Mouse (Mus musculus) left cerebral cortex, adult 11 months (tissue): ENCODE data around the gene Hyou1.
"Not testable (repeated sequence)": the region's sequence is repeated elsewhere in the genome, so short reads cannot be mapped to it uniquely, and the experiment has no call there.

Source experiments
- DNase-seq: peaks from one replicate; pipeline ENCODE4 v3.0.0; 2022; ENCODE audit warnings: low spot score

Hyou1 gene

DNA sequence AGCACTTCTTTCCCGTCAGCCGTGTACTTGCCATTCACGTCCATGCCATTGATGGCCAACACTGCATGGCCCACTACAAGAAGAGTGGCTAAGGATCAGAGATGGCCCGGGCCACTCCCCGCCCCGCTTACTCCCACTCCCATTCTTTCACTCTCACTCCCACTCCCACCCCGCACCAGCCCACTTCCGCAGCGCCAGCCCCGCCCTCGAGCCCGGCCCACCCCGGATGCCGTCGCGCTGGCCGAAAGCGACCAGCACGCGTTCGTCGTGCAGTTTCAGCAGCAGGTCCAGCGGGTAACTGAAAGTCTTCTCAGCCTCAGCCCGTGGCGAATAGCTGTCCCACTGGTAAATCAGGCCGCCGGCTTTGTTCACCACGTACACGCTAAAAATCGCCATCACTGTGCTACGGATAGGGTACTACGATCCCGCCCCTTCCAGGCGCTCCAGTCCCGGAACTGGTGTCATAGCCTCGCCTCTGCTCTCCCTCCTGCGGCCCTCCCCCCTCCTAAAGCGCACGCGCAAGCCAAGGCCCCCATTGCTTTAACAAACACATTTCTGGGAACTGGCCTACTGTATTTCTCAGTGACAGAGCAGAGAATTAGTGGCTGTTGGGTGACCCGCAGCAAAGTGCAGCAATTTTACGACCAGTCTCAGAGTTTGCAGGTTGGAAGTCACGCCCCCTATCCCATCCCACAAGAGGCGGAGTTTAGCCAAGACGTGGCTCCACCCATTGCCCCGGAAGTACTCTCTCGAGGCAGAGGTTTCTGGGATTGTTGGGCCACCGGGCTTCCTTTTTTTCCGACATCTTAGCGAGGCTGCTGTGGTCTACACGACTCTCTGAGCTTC is 27.8 kb downstream of the Hyou1 start, which contains the start of the genes Rps25 and Trappc4:
Gene Rps25 (plus strand): TSS at position 234 of the 846 bp plus-strand sequence.
Gene Trappc4 (minus strand): TSS at position 695 of the 846 bp plus-strand sequence.
- peak; percentile 86 for DNase-seq

- no peak for DNase-seq
Measured at GRCm38 (mm10) chr9:44407752-44408097, 28.4 kb downstream of the Hyou1 start.

GRCm38 (mm10) chr9:44408693-44409092 is 29.4 kb downstream of the Hyou1 start:
- not testable (repeated sequence) for DNase-seq

- no peak for DNase-seq
Measured at GRCm38 (mm10) chr9:44410647-44411336, 31.5 kb downstream of the Hyou1 start.

DNA sequence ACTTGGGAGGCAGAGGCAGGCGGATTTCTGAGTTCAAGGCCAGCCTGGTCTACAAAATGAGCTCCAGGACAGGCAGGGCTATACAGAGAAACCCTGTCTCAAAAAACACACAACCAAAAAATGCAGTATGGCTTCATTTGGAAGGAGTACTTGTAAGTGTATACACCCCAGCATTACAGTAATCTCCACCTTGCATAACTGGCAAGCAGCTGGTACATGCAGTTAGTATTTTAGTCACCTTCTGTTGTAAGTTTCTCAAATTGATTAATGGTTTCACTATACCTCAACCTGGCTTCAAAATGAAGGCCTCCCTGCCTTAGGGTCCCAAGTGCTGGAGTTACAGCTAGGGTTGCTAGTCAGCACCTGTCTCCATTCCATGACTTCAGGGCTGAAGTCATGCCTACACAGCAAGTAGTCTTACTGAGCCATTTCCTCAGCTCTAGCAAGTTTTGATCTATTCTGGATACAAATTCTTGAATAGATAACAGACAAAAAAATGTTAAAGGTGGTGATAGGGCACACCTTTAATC is 32.4 kb downstream of the Hyou1 start:
- DNase-seq, result no peak

DNA sequence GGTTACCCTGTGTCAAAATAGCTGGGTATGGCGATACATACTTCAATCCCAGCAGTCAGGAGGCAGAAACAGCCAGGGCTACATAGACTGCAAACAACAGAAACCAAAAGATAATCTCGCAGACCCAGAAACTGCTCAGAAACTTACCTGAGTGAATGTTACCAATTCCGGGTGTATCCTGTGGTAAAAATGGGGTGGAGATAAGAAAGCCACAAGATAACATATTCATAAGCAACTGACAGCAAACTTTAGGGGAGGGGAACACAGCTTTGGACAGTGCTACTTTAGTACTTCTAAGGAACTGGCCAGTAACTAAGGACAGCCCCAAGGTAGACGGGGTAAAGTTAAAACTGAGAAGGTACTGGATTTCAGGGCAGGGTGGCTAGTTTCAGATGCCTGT is 33.0 kb downstream of the Hyou1 start:
- no peak for DNase-seq

- no peak for DNase-seq
Measured at GRCm38 (mm10) chr9:44412781-44413180, 33.5 kb downstream of the Hyou1 start.

- DNase-seq, result no peak
Measured at GRCm38 (mm10) chr9:44417156-44417891, 38.0 kb downstream of the Hyou1 start.

- peak; percentile 92 for DNase-seq
Measured at GRCm38 (mm10) chr9:44417892-44418363, 38.6 kb downstream of the Hyou1 start.

DNA sequence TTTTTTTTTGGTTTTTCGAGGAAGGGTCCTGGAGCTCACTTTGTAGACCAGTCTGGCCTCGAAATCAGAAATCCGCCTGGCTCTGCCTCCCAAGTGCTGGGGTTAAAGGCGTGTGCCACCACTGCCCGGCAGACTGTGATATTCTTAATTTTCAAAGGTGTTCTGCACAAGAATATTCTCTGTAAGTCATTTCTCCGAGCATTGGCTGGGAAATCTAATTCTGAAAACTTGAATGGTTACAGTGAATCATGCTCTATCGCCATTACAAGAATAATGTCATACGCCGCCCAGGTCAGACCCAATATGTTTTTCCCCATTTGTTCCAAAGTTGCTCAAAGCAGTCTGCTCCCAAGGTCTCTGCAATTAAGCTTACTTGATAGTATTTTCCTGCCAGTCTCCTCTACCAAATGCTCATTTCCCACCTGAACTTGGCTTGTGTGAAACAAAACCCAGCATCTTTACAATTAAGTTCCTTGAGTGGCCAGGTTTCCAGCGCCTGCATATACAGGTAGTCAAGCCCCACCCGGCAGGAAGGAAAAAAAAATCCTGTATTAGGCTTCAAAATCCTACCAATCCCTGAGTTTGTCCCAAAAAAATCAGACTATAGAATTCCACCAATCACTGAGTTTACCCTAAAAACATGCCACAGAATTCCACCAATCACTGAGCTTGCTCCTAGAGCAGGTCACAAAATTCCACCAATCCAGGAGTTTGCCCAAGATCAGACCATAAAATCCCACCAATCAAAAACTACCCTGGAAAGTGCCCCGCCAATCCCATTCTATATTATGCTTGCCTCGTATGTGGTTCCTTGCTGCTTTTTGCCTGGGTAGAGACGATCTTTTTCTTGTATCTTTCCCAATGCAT is 39.5 kb downstream of the Hyou1 start, which contains the start of gene Ccdc84:
Gene Ccdc84 (minus strand): TSS at position 51 of the 867 bp plus-strand sequence.
- no peak for DNase-seq

DNA sequence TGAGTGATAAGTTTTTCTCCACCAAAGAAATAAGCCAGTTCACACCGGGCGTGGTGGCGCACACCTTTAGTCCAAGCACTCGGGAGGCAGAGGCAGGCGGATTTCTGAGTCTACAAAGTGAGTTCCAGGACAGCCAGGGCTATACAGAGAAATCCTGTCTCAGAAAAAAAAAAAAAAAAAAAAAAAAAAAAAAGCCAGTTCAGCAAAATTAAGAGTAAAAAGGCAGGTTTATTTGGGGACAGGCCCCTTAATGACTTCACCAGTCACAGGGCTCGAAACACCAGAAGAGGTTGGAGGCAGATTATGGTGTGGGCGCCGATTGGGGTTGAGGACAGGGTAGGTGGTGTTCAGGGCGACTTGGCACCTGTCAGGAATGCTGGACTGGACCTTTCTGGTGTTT is 40.4 kb downstream of the Hyou1 start:
- not testable (repeated sequence) for DNase-seq

DNA sequence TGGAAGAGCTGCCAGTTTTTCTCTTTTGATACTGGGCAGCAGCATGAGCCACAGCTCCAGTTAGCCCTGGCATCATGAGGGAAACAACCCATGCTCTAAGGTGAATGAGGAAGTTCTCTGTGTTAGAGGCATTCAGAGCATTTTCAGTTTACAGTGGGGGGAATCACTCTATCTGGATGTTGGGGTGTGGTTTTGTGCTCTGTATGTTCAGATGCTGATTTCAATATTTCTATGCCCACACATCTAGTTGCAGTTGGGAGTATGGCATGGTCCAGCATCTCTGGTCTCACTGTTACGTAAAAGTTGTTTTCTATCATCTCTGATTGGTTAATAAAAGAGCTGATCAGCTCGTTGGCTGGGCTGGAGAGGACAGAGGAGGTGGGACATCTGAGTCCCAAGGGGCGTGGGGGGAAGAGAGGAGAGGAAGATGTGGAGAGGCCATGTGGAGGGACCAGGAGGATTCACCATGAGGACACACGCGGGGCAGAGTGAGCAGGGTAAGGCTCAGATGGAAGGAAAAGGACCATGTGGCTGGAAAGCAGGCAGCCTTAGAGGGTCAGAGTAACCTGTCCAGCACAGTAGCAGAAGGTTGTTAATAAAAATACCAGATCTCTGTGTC is 41.1 kb downstream of the Hyou1 start:
- no peak for DNase-seq

GRCm38 (mm10) chr9:44423576-44423975 is 44.3 kb downstream of the Hyou1 start:
- DNase-seq, result no peak

DNA sequence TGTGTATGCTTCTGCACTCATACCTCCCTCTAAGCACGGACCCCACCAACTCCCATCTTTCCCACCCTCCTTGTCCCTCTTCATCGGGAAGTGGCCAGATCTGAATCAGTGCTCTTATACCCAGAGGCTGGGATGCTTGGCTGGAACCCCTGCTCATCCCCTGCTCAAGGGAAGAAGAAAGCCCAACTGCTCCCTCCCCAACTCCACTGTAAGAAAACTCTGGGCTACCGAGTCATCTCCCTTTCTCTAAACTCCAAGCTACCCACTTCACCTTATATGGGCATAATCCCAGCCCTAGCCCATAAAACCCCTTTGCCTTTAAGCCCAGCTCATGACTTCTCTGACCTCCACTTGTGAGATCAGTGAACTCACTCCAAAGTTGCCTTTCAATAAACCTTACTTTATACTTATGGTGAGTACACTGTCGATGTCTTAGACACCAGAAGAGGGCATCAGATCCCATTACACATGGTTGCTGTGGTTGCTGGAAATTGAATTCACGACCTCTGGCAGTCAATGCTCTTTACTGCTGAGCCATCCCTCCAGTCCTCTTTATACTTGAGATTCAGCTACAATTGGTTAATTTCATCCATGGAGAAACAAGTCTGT is 53.4 kb downstream of the Hyou1 start:
- no peak for DNase-seq

DNA sequence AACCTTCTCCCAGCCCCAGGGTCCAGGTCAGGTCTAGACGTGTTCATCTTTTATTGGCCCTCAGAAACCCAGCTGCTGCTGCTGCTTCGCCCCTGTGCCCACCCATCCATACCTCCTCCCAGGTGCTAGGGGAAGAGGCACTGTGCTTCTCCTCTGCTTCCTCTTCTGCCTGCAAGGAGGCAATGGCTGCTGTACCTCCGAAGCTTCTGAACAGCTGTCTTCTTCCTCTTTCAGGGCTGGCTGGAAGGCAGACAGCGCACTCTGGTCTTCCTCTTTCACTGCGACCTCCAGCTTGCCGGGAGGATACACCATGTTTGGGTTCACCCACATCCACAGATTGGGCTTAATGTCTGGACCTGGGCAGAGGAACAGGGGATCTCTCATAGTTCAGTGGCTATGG is 56.5 kb downstream of the Hyou1 start:
- DNase-seq, result no peak

- DNase-seq, result no peak
Measured at GRCm38 (mm10) chr9:44440961-44441360, 61.7 kb downstream of the Hyou1 start, which contains the start of gene Foxr1. Gene Foxr1 (minus strand): TSS chr9:44441136.
